Mouse (Mus musculus) hindbrain, embryonic 16.5 days (tissue): ENCODE measurements at regions not wholly inside any gene's neighbourhood (a gene's known extent, or its start where the extent isn't known, plus 50 kb on each side); places are given as distances from the start of the nearest gene placed in this dataset.
A peak's percentile ranks its signal among the peaks of the same experiment; 100 is the strongest.

ENCODE experiments used
- ATAC-seq: fragments of 200-750 bp; cut with Nextera tagmentation; 2 replicates; pipeline ENCODE4 v1.8.0; 2017; ENCODE audit warnings: moderate TSS enrichment, moderate library complexity
- H3K27ac ChIP-seq: fragments of 300-500 bp; sonication (generic); 2 replicates; pipeline ENCODE4 v1.5.1; 2014; ENCODE audit warnings: low read depth, mild to moderate bottlenecking, control low read depth, low read length, moderate library complexity
- H3K27me3 ChIP-seq: fragments of 300-500 bp; sonication (generic); replicated peaks from 2 replicates; pipeline ENCODE4 v1.6.1; 2014; ENCODE audit warnings: low read length; ENCODE audit not compliant: control insufficient read depth, insufficient read depth
- H3K36me3 ChIP-seq: fragments of 300-500 bp; sonication (generic); 2 replicates; pipeline ENCODE4 v1.6.1; 2014; ENCODE audit warnings: mild to moderate bottlenecking, low read length, moderate library complexity, mixed read lengths; ENCODE audit not compliant: control insufficient read depth, insufficient read depth
- H3K4me1 ChIP-seq: fragments of 300-500 bp; sonication (generic); 2 replicates; pipeline ENCODE4 v1.6.1; 2014; ENCODE audit warnings: low read depth, low read length; ENCODE audit not compliant: control insufficient read depth, insufficient read depth
- H3K4me2 ChIP-seq: fragments of 300-500 bp; sonication (generic); 2 replicates; pipeline ENCODE4 v1.6.1; 2014; ENCODE audit warnings: mild to moderate bottlenecking, low read length, control low read depth, moderate library complexity
- H3K4me3 ChIP-seq: fragments of 300-500 bp; sonication (generic); 2 replicates; pipeline ENCODE4 v1.5.1; 2014; ENCODE audit warnings: mild to moderate bottlenecking, low read length, control low read depth, moderate library complexity
- H3K9ac ChIP-seq: fragments of 300-500 bp; sonication (generic); 2 replicates; pipeline ENCODE4 v1.6.1; 2014; ENCODE audit warnings: low read depth, mild to moderate bottlenecking, control low read depth, low read length, moderate library complexity
- H3K9me3 ChIP-seq: fragments of 300-500 bp; sonication (generic); 2 replicates; pipeline ENCODE4 v1.6.1; 2014; ENCODE audit warnings: mild to moderate bottlenecking, low read length, moderate library complexity; ENCODE audit not compliant: control insufficient read depth
- WGBS: fragments of 180-500 bp; shearing (Covaris S2); extraction: QIAGEN DNeasy Blood & Tissue Kit; methylation state at CpG from one replicate; pipeline ENCODE4 v1.1.7; 2014; 5-methylcytosine and 5-hydroxymethylcytosine counted together

GRCm38 (mm10) chr14:45984135-45984892 is 326.4 kb upstream of the Ddhd1 start:
- no peaks in the 10 kb centered on the region for H3K36me3 ChIP-seq
- H3K4me3 ChIP-seq, result no peak overlapping the region
- H3K4me2 ChIP-seq, result no peak overlapping the region
- H3K9me3 ChIP-seq, result no peaks in the 10 kb centered on the region
- H3K4me1 ChIP-seq, result no peaks in the 10 kb centered on the region
- 79% methylated on average over 20 of the region's 20 CpGs for WGBS
- no peak overlapping the region for H3K27ac ChIP-seq
- no peak for ATAC-seq
- H3K27me3 ChIP-seq, result no peaks in the 10 kb centered on the region
- no peak overlapping the region for H3K9ac ChIP-seq

DNA sequence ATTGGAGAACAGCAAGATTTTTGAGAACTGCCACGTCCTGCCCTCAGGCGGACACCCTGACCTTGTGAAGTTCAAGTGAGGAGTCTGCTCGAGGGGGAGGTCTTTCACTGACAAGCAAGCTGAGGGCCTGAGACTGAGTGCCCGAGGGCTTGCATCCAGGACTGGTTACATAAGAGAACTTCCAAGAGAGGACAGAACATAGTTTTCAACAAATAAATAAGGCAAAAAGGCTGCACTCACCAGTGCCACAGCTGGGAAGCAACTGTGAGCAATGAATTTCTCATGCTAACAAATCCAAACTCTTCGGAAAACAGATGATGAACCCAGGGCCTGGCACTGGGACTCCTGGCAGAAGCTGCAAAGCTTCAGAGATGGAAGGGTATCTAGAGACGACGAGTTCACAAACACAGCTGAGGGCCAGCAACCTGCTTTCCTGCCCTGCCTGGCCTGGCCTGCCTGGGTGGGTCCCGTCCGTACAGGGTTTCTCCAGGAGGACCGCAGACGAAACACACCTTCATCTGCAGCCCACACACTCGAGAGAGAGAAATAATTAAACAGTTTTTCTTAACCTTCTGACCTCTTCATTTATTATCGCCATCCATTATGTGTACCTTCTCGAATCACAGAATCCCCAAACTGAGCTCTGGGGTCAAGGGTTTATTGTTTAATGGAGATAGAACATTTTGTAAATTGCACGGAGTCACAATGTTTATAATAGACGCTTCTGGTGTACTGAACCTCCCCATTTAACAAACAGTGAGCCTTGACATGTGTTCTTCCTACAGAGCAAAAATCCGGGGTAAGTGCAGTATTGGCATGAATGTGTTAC is 334.3 kb upstream of the Ddhd1 start:
- H3K4me2 ChIP-seq, result no peak overlapping the region
- H3K4me3 ChIP-seq, result no peak overlapping the region
- no peaks in the 10 kb centered on the region for H3K9me3 ChIP-seq
- H3K36me3 ChIP-seq, result no peaks in the 10 kb centered on the region
- ATAC-seq, result no peak
- no peaks in the 10 kb centered on the region for H3K27me3 ChIP-seq
- no peak overlapping the region for H3K9ac ChIP-seq
- no peak overlapping the region for H3K27ac ChIP-seq
- 70% methylated on average over 17 of the region's 17 CpGs for WGBS
- no peaks in the 10 kb centered on the region for H3K4me1 ChIP-seq

DNA sequence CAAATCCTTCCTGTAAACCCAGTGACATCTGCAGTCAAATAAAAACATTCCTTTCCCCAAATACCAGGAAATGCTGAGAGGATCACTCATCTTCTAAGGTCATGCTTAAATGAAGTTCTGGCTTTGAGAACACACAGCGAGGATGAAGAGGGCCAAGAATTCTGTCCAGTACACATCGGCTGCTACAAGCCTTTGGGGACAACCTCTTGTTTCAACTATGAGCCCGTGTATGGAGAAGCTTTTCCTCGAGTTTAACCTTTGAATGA is 334.9 kb upstream of the Ddhd1 start:
- no peaks in the 10 kb centered on the region for H3K4me1 ChIP-seq
- H3K36me3 ChIP-seq, result no peaks in the 10 kb centered on the region
- H3K4me3 ChIP-seq, result no peak overlapping the region
- H3K27ac ChIP-seq, result no peak overlapping the region
- 76% methylated on average over 4 of the region's 4 CpGs for WGBS
- H3K9me3 ChIP-seq, result no peaks in the 10 kb centered on the region
- no peak overlapping the region for H3K4me2 ChIP-seq
- ATAC-seq, result no peak
- no peaks in the 10 kb centered on the region for H3K27me3 ChIP-seq
- H3K9ac ChIP-seq, result no peak overlapping the region

GRCm38 (mm10) chr14:45993669-45994068 is 335.7 kb upstream of the Ddhd1 start:
- no peak overlapping the region for H3K27ac ChIP-seq
- no peaks in the 10 kb centered on the region for H3K4me1 ChIP-seq
- ATAC-seq, result no peak
- 13% methylated on average over 3 of the region's 3 CpGs for WGBS
- H3K27me3 ChIP-seq, result no peaks in the 10 kb centered on the region
- no peaks in the 10 kb centered on the region for H3K36me3 ChIP-seq
- no peak overlapping the region for H3K4me2 ChIP-seq
- H3K9ac ChIP-seq, result no peak overlapping the region
- no peak overlapping the region for H3K4me3 ChIP-seq
- no peaks in the 10 kb centered on the region for H3K9me3 ChIP-seq

DNA sequence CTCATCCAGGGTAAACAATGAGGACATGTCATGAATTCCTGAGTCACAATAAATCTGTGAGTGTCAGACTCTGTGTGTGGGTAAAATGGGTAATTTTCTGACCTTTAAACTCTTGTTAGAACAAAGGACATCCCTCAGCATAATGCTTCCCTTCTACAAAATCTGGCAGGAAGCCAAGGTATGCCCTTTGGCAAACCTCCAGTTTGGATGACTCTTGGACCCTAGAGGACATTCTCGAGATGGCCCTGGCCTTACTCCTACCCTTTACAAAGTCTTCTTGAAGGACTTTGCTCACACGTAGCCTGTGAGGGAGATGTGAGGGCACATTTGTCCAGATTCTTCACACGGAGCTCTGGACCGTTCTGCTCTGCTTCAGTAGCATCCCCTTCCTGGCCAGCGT is 338.8 kb upstream of the Ddhd1 start:
- no peaks in the 10 kb centered on the region for H3K9me3 ChIP-seq
- no peak overlapping the region for H3K9ac ChIP-seq
- ATAC-seq, result peak; percentile 24; the same call in 1 of the 2 replicates
- WGBS, result 61% methylated on average over 5 of the region's 5 CpGs
- H3K4me2 ChIP-seq, result no peak overlapping the region
- H3K4me3 ChIP-seq, result no peak overlapping the region
- H3K36me3 ChIP-seq, result no peaks in the 10 kb centered on the region
- no peak overlapping the region for H3K27ac ChIP-seq
- no peaks in the 10 kb centered on the region for H3K27me3 ChIP-seq
- no peaks in the 10 kb centered on the region for H3K4me1 ChIP-seq

DNA sequence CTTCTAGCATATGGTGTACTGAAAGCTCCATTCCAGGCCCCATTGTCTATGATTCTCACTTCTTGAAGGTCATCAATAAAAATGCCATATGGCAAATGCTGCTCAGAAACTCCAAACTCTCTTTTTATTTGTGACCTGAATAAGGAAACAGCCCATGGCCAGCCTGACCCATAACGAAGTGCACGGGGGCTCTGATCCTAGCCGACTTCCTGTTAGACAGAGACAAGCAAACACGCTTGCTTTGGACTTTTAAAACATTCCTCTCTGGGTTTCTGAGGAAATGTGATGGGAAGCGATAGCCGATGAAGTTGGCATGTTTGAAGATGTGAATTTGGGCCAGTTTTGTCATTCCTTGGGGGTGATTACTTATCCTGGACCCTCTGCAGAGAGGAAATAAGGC is 346.1 kb upstream of the Ddhd1 start:
- Histone ChIP-seq H3K27ac (no peak overlapping the region), H3K9me3 (no peaks in the 10 kb centered on the region), H3K36me3 (no peaks in the 10 kb centered on the region), H3K4me2 (no peak overlapping the region), H3K4me3 (no peak overlapping the region), H3K9ac (no peak overlapping the region), H3K27me3 (no peaks in the 10 kb centered on the region), H3K4me1 (no peaks in the 10 kb centered on the region)
- 83% methylated on average over 6 of the region's 6 CpGs for WGBS
- ATAC-seq, result no peak

- no peak overlapping the region for H3K4me3 ChIP-seq
- no peak for ATAC-seq
- WGBS, result 70% methylated on average over 4 of the region's 4 CpGs
- H3K27ac ChIP-seq, result no peak overlapping the region
- no peaks in the 10 kb centered on the region for H3K4me1 ChIP-seq
- H3K9me3 ChIP-seq, result no peaks in the 10 kb centered on the region
- no peak overlapping the region for H3K4me2 ChIP-seq
- no peaks in the 10 kb centered on the region for H3K36me3 ChIP-seq
- no peak overlapping the region for H3K9ac ChIP-seq
- H3K27me3 ChIP-seq, result no peaks in the 10 kb centered on the region
Measured at GRCm38 (mm10) chr14:46005307-46005706, 347.4 kb upstream of the Ddhd1 start.

GRCm38 (mm10) chr14:46013232-46013631 is 355.3 kb upstream of the Ddhd1 start:
- no peak overlapping the region for H3K9ac ChIP-seq
- 96% methylated on average over 2 of the region's 2 CpGs for WGBS

GRCm38 (mm10) chr14:46014090-46014489 is 356.1 kb upstream of the Ddhd1 start:
- no peaks in the 10 kb centered on the region for H3K27me3 ChIP-seq
- H3K27ac ChIP-seq, result no peak overlapping the region
- ATAC-seq, result no peak
- H3K9me3 ChIP-seq, result no peaks in the 10 kb centered on the region
- H3K9ac ChIP-seq, result no peak overlapping the region
- WGBS, result 80% methylated on average over 2 of the region's 2 CpGs
- H3K36me3 ChIP-seq, result no peaks in the 10 kb centered on the region
- no peaks in the 10 kb centered on the region for H3K4me1 ChIP-seq
- H3K4me2 ChIP-seq, result no peak overlapping the region
- no peak overlapping the region for H3K4me3 ChIP-seq

More at GRCm38 (mm10) chr14:46013232-46013631, 355.3 kb upstream of the Ddhd1 start:
- H3K4me2 ChIP-seq, result no peak overlapping the region
- no peaks in the 10 kb centered on the region for H3K27me3 ChIP-seq
- no peaks in the 10 kb centered on the region for H3K9me3 ChIP-seq
- H3K4me3 ChIP-seq, result no peak overlapping the region
- H3K4me1 ChIP-seq, result no peaks in the 10 kb centered on the region
- no peaks in the 10 kb centered on the region for H3K36me3 ChIP-seq
- H3K27ac ChIP-seq, result no peak overlapping the region
- no peak for ATAC-seq
